Mouse (Mus musculus) ES-E14 (cell line): ENCODE data around the gene Emp2.

Experiments
- CHD2 ChIP-seq: IDR thresholded peaks from 2 replicates; pipeline ENCODE4 v1.6.1; 2014; ENCODE audit warnings: mild to moderate bottlenecking, low read depth, low read length, inconsistent platforms
- HCFC1 ChIP-seq: IDR thresholded peaks from 2 replicates; pipeline ENCODE4 v1.6.1; 2012; ENCODE audit warnings: low read length, inconsistent platforms, borderline replicate concordance; ENCODE audit not compliant: insufficient read depth
- MAFK ChIP-seq: IDR thresholded peaks from 2 replicates; pipeline ENCODE4 v1.6.1; 2014; ENCODE audit warnings: mild to moderate bottlenecking, low read depth, low read length, inconsistent platforms; ENCODE audit not compliant: insufficient read depth
- ZC3H11A ChIP-seq: IDR thresholded peaks from 2 replicates; pipeline ENCODE4 v1.6.1; 2012; ENCODE audit warnings: low read depth, mild to moderate bottlenecking, inconsistent platforms, low read length, borderline replicate concordance

DNA sequence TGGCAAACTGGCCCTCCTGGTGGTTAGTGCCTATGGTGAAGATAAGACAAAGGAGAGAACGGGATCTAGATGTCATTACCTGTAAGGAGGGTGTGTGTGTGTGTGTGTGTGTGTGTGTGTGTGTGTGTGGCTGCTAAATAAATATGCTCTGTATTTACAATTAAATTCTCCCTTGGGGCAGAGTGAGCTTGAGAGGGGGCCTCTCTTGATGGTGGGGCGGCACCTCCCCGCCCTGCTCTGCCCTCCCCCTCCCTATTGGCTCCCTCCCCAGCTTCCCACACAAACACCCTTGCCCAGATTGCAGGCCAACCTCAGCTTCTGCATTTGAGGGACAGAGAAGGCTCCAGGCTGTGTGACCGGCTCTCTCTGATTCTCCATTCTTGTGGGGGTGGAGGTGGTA lies 1.8 kb downstream of the Emp2 start:
- no peak for TF ChIP-seq ZC3H11A
- TF ChIP-seq HCFC1, result no peak
- TF ChIP-seq MAFK, result no peak
- TF ChIP-seq CHD2, result no peak
